Comparison of ENCODE assay signal across 24 mouse cellular contexts in the genomic region with DNA sequence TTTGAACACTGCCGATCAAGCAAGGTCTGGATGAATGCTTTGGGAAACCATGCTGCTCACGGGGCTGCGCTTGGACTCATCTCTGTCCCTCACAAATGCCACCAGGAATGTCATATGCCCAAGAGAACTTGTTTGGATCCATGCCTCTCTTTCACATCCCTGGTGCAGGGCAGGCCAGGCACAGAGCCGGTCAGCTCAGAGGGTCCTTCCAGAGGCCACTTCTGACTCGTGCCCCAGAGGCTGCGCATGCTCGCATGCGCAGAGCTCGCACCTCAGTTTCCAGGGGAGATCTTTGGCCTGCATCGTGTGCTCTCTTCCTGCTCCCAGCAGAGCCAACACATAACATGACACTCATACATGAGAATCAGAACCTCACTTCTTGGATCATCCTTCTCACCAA.
DNase-seq lines count a peak whose midpoint lies in the region; ATAC-seq lines count a peak whose summit lies in the region.
"Had no signal": no experiment of that assay in that cellular context is flagged by ENCODE, and none has a peak within 500 bp of the region (broad histone marks: within the 10 kb centered on the region; RNA-seq: fewer than 3 reads in every experiment).

No protein-coding gene starts in this region.

- peaks cover 19% of the 10 kb centered on the region for H3K4me1 ChIP-seq in forebrain, embryonic 11.5 days (replicated peaks; ENCODE audit: control insufficient read depth, insufficient read depth, low read length)
- peaks cover 35% of the 10 kb centered on the region for H3K4me1 ChIP-seq in forebrain, embryonic 13.5 days
- peaks cover 7% of the 10 kb centered on the region; the same call in 1 of the 2 replicates for H3K4me1 ChIP-seq in embryonic facial prominence, embryonic 11.5 days (ENCODE audit: control insufficient read depth, insufficient read depth, low read length)
- H3K4me1 ChIP-seq: liver, embryonic 12.5 days had no signal

- DNase-seq in forebrain, embryonic 11.5 days (ENCODE audit: low spot score): no peak
- peak; percentile 28 for DNase-seq in embryonic facial prominence, embryonic 11.5 days (ENCODE audit: low spot score)
- DNase-seq in forelimb bud, embryonic 11.5 days (ENCODE audit: low read depth, low spot score): peak; percentile 34
- DNase-seq in right cerebral cortex, postnatal 4 days: no peak
- no peak for DNase-seq in adrenal gland, postnatal 36 days
- DNase-seq: adrenal gland, postnatal 25 days; cerebellum, adult 18-20 months; gastrocnemius, postnatal 14 days; heart, postnatal 14 days; kidney, adult 9 months; layer of hippocampus, postnatal 36 days; liver, postnatal 0 days; lung, postnatal 4 days; right cerebral cortex, postnatal 25 days; spleen, adult 18-20 months; thymus, adult 2 months; thymus, postnatal 36 days had no signal

- H3K36me3 ChIP-seq in forebrain, embryonic 11.5 days (ENCODE audit: control insufficient read depth, insufficient read depth, low read length): no peaks in the 10 kb centered on the region
- no peaks in the 10 kb centered on the region for H3K36me3 ChIP-seq in forebrain, embryonic 13.5 days (ENCODE audit: poor library complexity, severe bottlenecking)
- no peaks in the 10 kb centered on the region for H3K36me3 ChIP-seq in embryonic facial prominence, embryonic 11.5 days (replicated peaks; ENCODE audit: control insufficient read depth, insufficient read depth, low read depth, low read length)
- H3K36me3 ChIP-seq: hindbrain, embryonic 12.5 days; liver, embryonic 12.5 days; midbrain, embryonic 13.5 days had no signal

- no peak overlapping the region for H3K9ac ChIP-seq in forebrain, embryonic 11.5 days (ENCODE audit: low read length)
- H3K9ac ChIP-seq in forebrain, embryonic 13.5 days: no peak overlapping the region
- H3K9ac ChIP-seq in embryonic facial prominence, embryonic 11.5 days (replicated peaks; ENCODE audit: low read length): no peak overlapping the region
- H3K9ac ChIP-seq: forebrain, postnatal 0 days; hindbrain, embryonic 12.5 days; liver, embryonic 12.5 days; liver, postnatal 0 days; midbrain, embryonic 13.5 days had no signal

- no peak overlapping the region for H3K27ac ChIP-seq in forebrain, embryonic 11.5 days (ENCODE audit: low read depth, low read length)
- no peak overlapping the region for H3K27ac ChIP-seq in forebrain, embryonic 13.5 days
- peak overlapping the region; percentile 67; the same call in 1 of the 2 replicates for H3K27ac ChIP-seq in embryonic facial prominence, embryonic 11.5 days (replicated peaks; ENCODE audit: low read depth, low read length)
- H3K27ac ChIP-seq: hindbrain, embryonic 12.5 days; liver, embryonic 12.5 days; midbrain, embryonic 13.5 days had no signal

- ATAC-seq in forebrain, embryonic 11.5 days (replicated peaks; ENCODE audit: low FRiP score): 0 out of 2 replicates have a peak, but pooled peaks have one; percentile 22
- ATAC-seq in forebrain, embryonic 13.5 days: no peak
- no peak for ATAC-seq in embryonic facial prominence, embryonic 11.5 days (replicated peaks; ENCODE audit: insufficient number of reproducible peaks, low FRiP score, low TSS enrichment, low read depth)
- ATAC-seq in monocyte, adult 5-6 weeks (replicated peaks; ENCODE audit: insufficient number of reproducible peaks, low FRiP score, low TSS enrichment, poor library complexity, severe bottlenecking): no peak
- ATAC-seq: intestine, postnatal 0 days; liver, embryonic 12.5 days; liver, postnatal 0 days had no signal

- no peaks in the 10 kb centered on the region; the same call in 1 of the 2 replicates for H3K9me3 ChIP-seq in forebrain, embryonic 11.5 days (ENCODE audit: control insufficient read depth, low read length)
- H3K9me3 ChIP-seq in forebrain, embryonic 13.5 days (replicated peaks): no peaks in the 10 kb centered on the region
- no peaks in the 10 kb centered on the region for H3K9me3 ChIP-seq in embryonic facial prominence, embryonic 11.5 days (replicated peaks; ENCODE audit: control insufficient read depth, low read length)
- H3K9me3 ChIP-seq: hindbrain, embryonic 12.5 days; liver, embryonic 12.5 days; midbrain, embryonic 13.5 days had no signal

- no peak overlapping the region for H3K4me3 ChIP-seq in forebrain, embryonic 11.5 days (ENCODE audit: low read depth, low read length)
- no peak overlapping the region for H3K4me3 ChIP-seq in forebrain, embryonic 13.5 days
- no peak overlapping the region for H3K4me3 ChIP-seq in embryonic facial prominence, embryonic 11.5 days (ENCODE audit: low read depth, low read length)
- H3K4me3 ChIP-seq: hindbrain, embryonic 12.5 days; liver, embryonic 12.5 days; midbrain, embryonic 13.5 days had no signal

- no peaks in the 10 kb centered on the region for H3K27me3 ChIP-seq in forebrain, embryonic 11.5 days (ENCODE audit: control insufficient read depth, insufficient read depth, low read length)
- peaks cover 10% of the 10 kb centered on the region for H3K27me3 ChIP-seq in forebrain, embryonic 13.5 days
- no peaks in the 10 kb centered on the region for H3K27me3 ChIP-seq in embryonic facial prominence, embryonic 11.5 days (ENCODE audit: control insufficient read depth, insufficient read depth, low read length)

- 61% methylated on average over 10 of the region's 10 CpGs for WGBS in forebrain, embryonic 11.5 days
- WGBS in forebrain, embryonic 13.5 days: 73% methylated on average over 10 of the region's 10 CpGs
- 46% methylated on average over 10 of the region's 10 CpGs for WGBS in embryonic facial prominence, embryonic 11.5 days

- no peak overlapping the region for H3K4me2 ChIP-seq in forebrain, embryonic 11.5 days (ENCODE audit: low read depth, low read length, severe bottlenecking)
- H3K4me2 ChIP-seq in forebrain, embryonic 13.5 days: no peak overlapping the region
- H3K4me2 ChIP-seq in embryonic facial prominence, embryonic 11.5 days (ENCODE audit: low read depth, low read length): no peak overlapping the region
- H3K4me2 ChIP-seq: hindbrain, embryonic 12.5 days; midbrain, embryonic 13.5 days had no signal

Comparison
In these comparisons a context has a peak if more than half of its experiments do, and no peak if none do; other contexts are left out.
1. DNase-seq: peak in embryonic facial prominence, embryonic 11.5 days (single experiment) and forelimb bud, embryonic 11.5 days (single experiment); none in forebrain, embryonic 11.5 days (single experiment), right cerebral cortex, postnatal 4 days (single experiment) and adrenal gland, postnatal 36 days (0 of 2).